Mouse (Mus musculus) ES-Bruce4 (cell line): ENCODE results near the gene Zscan4-ps2. TPM values are rescaled to one million over a fixed set of nuclear protein-coding genes. Genes with fewer than 3 reads are reported as not detected.
"Not testable (repeated sequence)": the region's sequence is repeated elsewhere in the genome, so short reads cannot be mapped to it uniquely, and the experiment has no call there.

Experiments
- H3K27ac ChIP-seq: 2 replicates; pipeline ENCODE4 v1.5.1; 2012; ENCODE audit warnings: low read length, inconsistent platforms; ENCODE audit not compliant: insufficient read depth
- H3K27me3 ChIP-seq: 2 replicates; pipeline ENCODE4 v1.6.1; 2012; ENCODE audit warnings: mild to moderate bottlenecking, low read length, inconsistent platforms; ENCODE audit not compliant: control insufficient read depth, poor library complexity, insufficient read depth, severe bottlenecking
- H3K36me3 ChIP-seq: 2 replicates; pipeline ENCODE4 v1.6.1; 2012; ENCODE audit warnings: inconsistent platforms, mild to moderate bottlenecking, low read length, moderate library complexity; ENCODE audit not compliant: control insufficient read depth, poor library complexity, insufficient read depth, severe bottlenecking
- H3K4me1 ChIP-seq: one replicate; pipeline ENCODE4 v1.8.1; 2011; ENCODE audit warnings: low read length; ENCODE audit not compliant: control insufficient read depth, insufficient read depth
- H3K4me3 ChIP-seq: 2 replicates; pipeline ENCODE4 v1.5.1; 2011; ENCODE audit warnings: low read depth, mild to moderate bottlenecking, low read length
- H3K9ac ChIP-seq: 2 replicates; pipeline ENCODE4 v1.6.1; 2012; ENCODE audit warnings: low read depth, mild to moderate bottlenecking, inconsistent platforms; ENCODE audit not compliant: poor library complexity, severe bottlenecking
- H3K9me3 ChIP-seq: replicated peaks from 2 replicates; pipeline ENCODE4 v1.6.1; 2012; ENCODE audit warnings: mild to moderate bottlenecking, low read length, inconsistent platforms; ENCODE audit not compliant: control insufficient read depth, poor library complexity, insufficient read depth, severe bottlenecking
- polyA plus RNA-seq: library from polyadenylated mRNA; stranded (reverse); fragments of >200 nt; gene quantifications from 2 replicates; pipeline ENCODE4 v1.2.4, GENCODE M21; 2011; ENCODE audit warnings: low read depth; ENCODE audit not compliant: missing spikeins, insufficient read depth, insufficient read length

Zscan4-ps2 gene
- not detected in 2 replicates for polyA plus RNA-seq

GRCm38 (mm10) chr7:11514010-11514409, at the start of gene Zscan4-ps2:
TSS of gene Zscan4-ps2 (plus strand) at chr7:11514310.
- not testable (repeated sequence) for H3K4me3 ChIP-seq, H3K27me3 ChIP-seq, H3K4me1 ChIP-seq, H3K9ac ChIP-seq, H3K9me3 ChIP-seq, H3K36me3 ChIP-seq, H3K27ac ChIP-seq

Other genes starting within 250 kb of the Zscan4-ps2 start
- gene Zscan4e, start 203.6 kb upstream of the Zscan4-ps2 start, polyA plus RNA-seq, result not detected in 2 replicates
- 1.2 and 1.4 TPM in 2 replicates for gene Zscan4f, start 116.4 kb upstream of the Zscan4-ps2 start, polyA plus RNA-seq
- gene Zscan4-ps3, start 95.0 kb downstream of the Zscan4-ps2 start, polyA plus RNA-seq, result 0.36 TPM in 1 of 2 replicates, not detected in the other
- gene Vmn1r72, start 165.8 kb downstream of the Zscan4-ps2 start, polyA plus RNA-seq, result 0.09 TPM in 1 of 2 replicates, not detected in the other
- gene Vmn1r73, start 216.0 kb downstream of the Zscan4-ps2 start, polyA plus RNA-seq, result not detected in 2 replicates